Mouse (Mus musculus): ENCODE measurements around the gene Lime1. TPM values are rescaled to one million over a fixed set of nuclear protein-coding genes. Genes with fewer than 3 reads are reported as not detected.

The Lime1 gene
- polyA plus RNA-seq, 1 experiment from 2014 or later = 45.0 TPM

- no peaks in the 10 kb centered on the region for H3K9me3 ChIP-seq
- H3K27ac ChIP-seq = no peak overlapping the region
- 97% methylated on average over 5 of the region's 5 CpGs for WGBS
Measured at GRCm38 (mm10) chr2:181378701-181379100, 1.2 kb upstream of the Lime1 start.

GRCm38 (mm10) chr2:181380251-181380650 is 373 bp downstream of the Lime1 start:
- Histone ChIP-seq H3K27ac (no peak overlapping the region), H3K9ac (no peak overlapping the region), H3K9me3 (no peaks in the 10 kb centered on the region), H3K4me2 (no peak overlapping the region), H3K27me3 (no peaks in the 10 kb centered on the region), H3K4me1 (replicated peaks) (no peaks in the 10 kb centered on the region), H3K4me3 (no peak overlapping the region), H3K36me3 (peaks cover 70% of the 10 kb centered on the region)
- ATAC-seq (ENCODE audit: low FRiP score) = no peak
- WGBS = 85% methylated on average over 5 of the region's 5 CpGs

More at GRCm38 (mm10) chr2:181378701-181379100, 1.2 kb upstream of the Lime1 start:
- ATAC-seq (ENCODE audit: low FRiP score) = no peak
- Histone ChIP-seq H3K27me3 (no peaks in the 10 kb centered on the region), H3K4me3 (no peak overlapping the region), H3K36me3 (peaks cover 56% of the 10 kb centered on the region), H3K4me1 (replicated peaks) (no peaks in the 10 kb centered on the region), H3K4me2 (no peak overlapping the region), H3K9ac (no peak overlapping the region)

- Histone ChIP-seq H3K4me2 (no peak overlapping the region), H3K4me3 (no peak overlapping the region), H3K27me3 (no peaks in the 10 kb centered on the region), H3K36me3 (peaks cover 77% of the 10 kb centered on the region), H3K27ac (no peak overlapping the region), H3K9me3 (no peaks in the 10 kb centered on the region), H3K9ac (no peak overlapping the region), H3K4me1 (replicated peaks) (no peaks in the 10 kb centered on the region; the same call in 1 of the 2 replicates)
- no peak for ATAC-seq (ENCODE audit: low FRiP score)
- WGBS = 98% methylated on average over 5 of the region's 5 CpGs
Measured at GRCm38 (mm10) chr2:181381107-181381506, 1.2 kb downstream of the Lime1 start.

- Histone ChIP-seq H3K27ac (no peak overlapping the region), H3K36me3 (peaks cover 84% of the 10 kb centered on the region), H3K9ac (no peak overlapping the region), H3K4me2 (no peak overlapping the region), H3K9me3 (no peaks in the 10 kb centered on the region), H3K4me3 (no peak overlapping the region), H3K4me1 (replicated peaks) (no peaks in the 10 kb centered on the region; the same call in 1 of the 2 replicates), H3K27me3 (no peaks in the 10 kb centered on the region)
- 92% methylated on average over 6 of the region's 6 CpGs for WGBS
- ATAC-seq (ENCODE audit: low FRiP score) = no peak
Measured at GRCm38 (mm10) chr2:181381631-181382306, 1.9 kb downstream of the Lime1 start.

GRCm38 (mm10) chr2:181384463-181384862 is 4.6 kb downstream of the Lime1 start:
- Histone ChIP-seq H3K27ac (no peak overlapping the region; the same call in 1 of the 2 replicates), H3K4me2 (no peak overlapping the region), H3K36me3 (peaks cover 76% of the 10 kb centered on the region), H3K9me3 (no peaks in the 10 kb centered on the region), H3K27me3 (no peaks in the 10 kb centered on the region), H3K9ac (no peak overlapping the region), H3K4me3 (no peak overlapping the region), H3K4me1 (replicated peaks) (no peaks in the 10 kb centered on the region; the same call in 1 of the 2 replicates)
- 91% methylated on average over 7 of the region's 7 CpGs for WGBS
- no peak for ATAC-seq (ENCODE audit: low FRiP score)

- H3K4me1 ChIP-seq (replicated peaks) = no peaks in the 10 kb centered on the region; the same call in 1 of the 2 replicates
- H3K4me2 ChIP-seq = no peak overlapping the region
- no peak overlapping the region for H3K9ac ChIP-seq
- ATAC-seq (ENCODE audit: low FRiP score) = 0 out of 2 replicates have a peak, but pooled peaks have one; percentile 18
- H3K27me3 ChIP-seq = no peaks in the 10 kb centered on the region
- 84% methylated on average over 4 of the region's 4 CpGs for WGBS
- H3K27ac ChIP-seq = no peak overlapping the region; the same call in 1 of the 2 replicates
- H3K36me3 ChIP-seq = peaks cover 73% of the 10 kb centered on the region
- H3K4me3 ChIP-seq = no peak overlapping the region
- H3K9me3 ChIP-seq = no peaks in the 10 kb centered on the region
Measured at GRCm38 (mm10) chr2:181384919-181385391, 5.1 kb downstream of the Lime1 start.

- Histone ChIP-seq H3K4me3 (no peak overlapping the region), H3K4me2 (no peak overlapping the region), H3K9me3 (no peaks in the 10 kb centered on the region), H3K27me3 (no peaks in the 10 kb centered on the region), H3K27ac (peak overlapping the region; percentile 18; the same call in 1 of the 2 replicates), H3K36me3 (peaks cover 73% of the 10 kb centered on the region), H3K4me1 (replicated peaks) (no peaks in the 10 kb centered on the region; the same call in 1 of the 2 replicates), H3K9ac (no peak overlapping the region)
- WGBS = 85% methylated on average over 3 of the region's 3 CpGs
- no peak for ATAC-seq (ENCODE audit: low FRiP score)
Measured at GRCm38 (mm10) chr2:181385885-181386284, 6.0 kb downstream of the Lime1 start.

- Histone ChIP-seq H3K4me2 (no peak overlapping the region), H3K4me1 (replicated peaks) (no peaks in the 10 kb centered on the region; the same call in 1 of the 2 replicates), H3K4me3 (no peak overlapping the region), H3K9me3 (no peaks in the 10 kb centered on the region), H3K27me3 (no peaks in the 10 kb centered on the region), H3K9ac (no peak overlapping the region), H3K27ac (no peak overlapping the region), H3K36me3 (peaks cover 73% of the 10 kb centered on the region)
- ATAC-seq (ENCODE audit: low FRiP score) = no peak
- 75% methylated on average over 4 of the region's 4 CpGs for WGBS
Measured at GRCm38 (mm10) chr2:181386663-181387210, 6.9 kb downstream of the Lime1 start.

- Histone ChIP-seq H3K9ac (peak overlapping the region; percentile 29; the same call in 1 of the 2 replicates), H3K4me1 (replicated peaks) (no peaks in the 10 kb centered on the region; the same call in 1 of the 2 replicates), H3K4me3 (no peak overlapping the region), H3K36me3 (peaks cover 53% of the 10 kb centered on the region), H3K4me2 (no peak overlapping the region), H3K27me3 (no peaks in the 10 kb centered on the region), H3K27ac (no peak overlapping the region), H3K9me3 (no peaks in the 10 kb centered on the region)
- WGBS = 85% methylated on average over 4 of the region's 4 CpGs
- ATAC-seq (ENCODE audit: low FRiP score) = no peak
Measured at GRCm38 (mm10) chr2:181390136-181390870, 10.4 kb downstream of the Lime1 start.

- H3K4me3 ChIP-seq = no peak overlapping the region
- 91% methylated on average over 15 of the region's 15 CpGs for WGBS
- no peak overlapping the region for H3K4me2 ChIP-seq
- H3K27me3 ChIP-seq = no peaks in the 10 kb centered on the region
- no peaks in the 10 kb centered on the region for H3K9me3 ChIP-seq
- H3K4me1 ChIP-seq (replicated peaks) = no peaks in the 10 kb centered on the region; the same call in 1 of the 2 replicates
- peaks cover 50% of the 10 kb centered on the region for H3K36me3 ChIP-seq
- no peak overlapping the region for H3K27ac ChIP-seq
- H3K9ac ChIP-seq = no peak overlapping the region
- no peak for ATAC-seq (ENCODE audit: low FRiP score)
Measured at GRCm38 (mm10) chr2:181391022-181391421, 11.1 kb downstream of the Lime1 start.

GRCm38 (mm10) chr2:181391541-181391940 is 11.7 kb downstream of the Lime1 start:
- 83% methylated on average over 2 of the region's 2 CpGs for WGBS
- H3K9ac ChIP-seq = 0 out of 2 replicates have a peak overlapping the region, but pooled peaks have one; percentile 20
- no peaks in the 10 kb centered on the region for H3K27me3 ChIP-seq
- no peak overlapping the region for H3K27ac ChIP-seq
- ATAC-seq (ENCODE audit: low FRiP score) = no peak; the same call in 1 of the 2 replicates
- peaks cover 44% of the 10 kb centered on the region for H3K36me3 ChIP-seq
- H3K4me2 ChIP-seq = no peak overlapping the region
- no peaks in the 10 kb centered on the region for H3K9me3 ChIP-seq
- no peaks in the 10 kb centered on the region for H3K4me1 ChIP-seq (replicated peaks)
- H3K4me3 ChIP-seq = no peak overlapping the region

- Histone ChIP-seq H3K4me2 (no peak overlapping the region), H3K27ac (no peak overlapping the region), H3K4me1 (replicated peaks) (no peaks in the 10 kb centered on the region), H3K36me3 (peaks cover 36% of the 10 kb centered on the region), H3K9me3 (no peaks in the 10 kb centered on the region), H3K27me3 (no peaks in the 10 kb centered on the region), H3K4me3 (no peak overlapping the region), H3K9ac (no peak overlapping the region)
- WGBS = 30% methylated on average over 4 of the region's 4 CpGs
- 0 out of 2 replicates have a peak, but pooled peaks have one; percentile 32 for ATAC-seq (ENCODE audit: low FRiP score)
Measured at GRCm38 (mm10) chr2:181392600-181393213, 12.8 kb downstream of the Lime1 start.

Data from hindbrain, embryonic 13.5 days (tissue).